Mouse (Mus musculus): ENCODE data around the gene Ppp1r14b. TPM values are rescaled to one million over a fixed set of nuclear protein-coding genes. Genes with fewer than 3 reads are reported as not detected.

Gene Ppp1r14b
- polyA plus RNA-seq, 1 experiment from 2014 or later, result 202 TPM

DNA sequence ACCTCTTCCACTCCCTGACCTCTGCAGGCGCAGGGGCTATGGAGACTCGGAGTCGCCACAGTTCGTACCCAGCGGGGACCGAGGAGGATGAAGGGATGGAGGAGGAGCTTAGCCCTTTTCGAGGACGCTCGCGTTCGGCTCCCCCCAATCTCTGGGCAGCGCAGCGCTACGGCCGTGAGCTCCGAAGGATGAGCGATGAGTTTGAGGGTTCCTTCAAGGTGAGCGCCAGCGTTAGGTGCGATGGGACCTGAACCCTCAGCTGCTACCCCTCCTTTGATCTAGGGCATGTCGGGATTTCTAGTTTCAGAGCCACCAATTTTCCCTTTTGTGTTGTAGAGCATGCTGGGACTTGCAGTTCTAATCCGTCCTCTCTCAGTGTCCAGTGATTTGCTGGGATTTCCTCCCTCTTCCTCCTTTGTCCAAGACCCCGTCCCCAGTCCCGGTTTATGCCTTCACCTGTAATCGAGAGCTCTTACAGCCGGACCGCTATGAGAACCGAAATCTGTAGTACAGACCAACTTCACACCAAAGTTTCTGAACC is 24.1 kb upstream of the Ppp1r14b start:
- no peaks in the 10 kb centered on the region for H3K27me3 ChIP-seq (ENCODE audit: control insufficient read depth, insufficient read depth, low read length)
- peaks cover 15% of the 10 kb centered on the region for H3K4me1 ChIP-seq (ENCODE audit: control insufficient read depth, insufficient read depth, low read length)
- H3K27ac ChIP-seq (ENCODE audit: low read depth, low read length), result peak overlapping the region; percentile 98
- no peaks in the 10 kb centered on the region for H3K9me3 ChIP-seq (ENCODE audit: control insufficient read depth, low read length)
- H3K36me3 ChIP-seq (ENCODE audit: control insufficient read depth, insufficient read depth, low read length), result peaks cover 26% of the 10 kb centered on the region
- WGBS, result 1% methylated on average over 28 of the region's 28 CpGs
- peak overlapping the region; percentile 73 for H3K9ac ChIP-seq (ENCODE audit: low read depth, low read length)
- peak overlapping the region; percentile 93 for H3K4me2 ChIP-seq (replicated peaks; ENCODE audit: low read depth, low read length)
- peak overlapping the region; percentile 65 for H3K4me3 ChIP-seq (ENCODE audit: low read length)
- peak; percentile 48 for ATAC-seq (ENCODE audit: low FRiP score, low TSS enrichment)

DNA sequence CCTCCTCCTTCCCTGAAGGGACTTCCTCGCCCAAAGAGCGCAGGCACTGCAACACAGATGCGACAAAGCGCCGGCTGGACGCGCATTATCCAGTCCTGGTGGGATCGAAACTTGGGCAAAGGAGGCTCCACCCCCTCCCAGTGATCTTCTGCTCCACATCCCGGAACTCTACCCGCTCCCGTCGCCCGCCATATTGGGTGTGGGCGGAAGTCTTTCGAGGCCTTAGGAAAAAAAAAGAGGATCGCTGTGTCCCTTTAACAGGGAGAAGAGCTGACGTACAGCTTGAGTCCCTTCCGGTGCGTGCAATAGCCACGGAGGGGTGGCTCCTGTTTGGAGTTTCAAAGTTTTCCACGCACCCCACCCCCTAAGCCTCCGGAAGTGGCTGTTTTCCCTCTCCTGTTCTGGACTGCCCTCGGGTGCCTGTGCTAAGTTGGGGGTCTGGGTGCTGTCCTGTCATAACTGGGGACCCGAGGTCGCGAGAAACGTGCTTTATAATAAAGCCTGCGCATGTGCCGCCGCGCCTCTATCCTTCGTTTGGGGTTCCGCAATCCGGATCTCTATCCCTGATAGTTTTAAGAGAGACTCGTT is 23.3 kb upstream of the Ppp1r14b start:
- peak overlapping the region; percentile 93 for H3K4me2 ChIP-seq (replicated peaks; ENCODE audit: low read depth, low read length)
- peak overlapping the region; percentile 65 for H3K4me3 ChIP-seq (ENCODE audit: low read length)
- H3K9me3 ChIP-seq (ENCODE audit: control insufficient read depth, low read length), result no peaks in the 10 kb centered on the region
- peak; percentile 80 for ATAC-seq (ENCODE audit: low FRiP score, low TSS enrichment)
- H3K27ac ChIP-seq (ENCODE audit: low read depth, low read length), result peak overlapping the region; percentile 98
- under 1% methylated on average over 35 of the region's 35 CpGs for WGBS
- peaks cover 15% of the 10 kb centered on the region for H3K4me1 ChIP-seq (ENCODE audit: control insufficient read depth, insufficient read depth, low read length)
- no peaks in the 10 kb centered on the region for H3K27me3 ChIP-seq (ENCODE audit: control insufficient read depth, insufficient read depth, low read length)
- peak overlapping the region; percentile 73 for H3K9ac ChIP-seq (ENCODE audit: low read depth, low read length)
- peaks cover 31% of the 10 kb centered on the region for H3K36me3 ChIP-seq (ENCODE audit: control insufficient read depth, insufficient read depth, low read length)

DNA sequence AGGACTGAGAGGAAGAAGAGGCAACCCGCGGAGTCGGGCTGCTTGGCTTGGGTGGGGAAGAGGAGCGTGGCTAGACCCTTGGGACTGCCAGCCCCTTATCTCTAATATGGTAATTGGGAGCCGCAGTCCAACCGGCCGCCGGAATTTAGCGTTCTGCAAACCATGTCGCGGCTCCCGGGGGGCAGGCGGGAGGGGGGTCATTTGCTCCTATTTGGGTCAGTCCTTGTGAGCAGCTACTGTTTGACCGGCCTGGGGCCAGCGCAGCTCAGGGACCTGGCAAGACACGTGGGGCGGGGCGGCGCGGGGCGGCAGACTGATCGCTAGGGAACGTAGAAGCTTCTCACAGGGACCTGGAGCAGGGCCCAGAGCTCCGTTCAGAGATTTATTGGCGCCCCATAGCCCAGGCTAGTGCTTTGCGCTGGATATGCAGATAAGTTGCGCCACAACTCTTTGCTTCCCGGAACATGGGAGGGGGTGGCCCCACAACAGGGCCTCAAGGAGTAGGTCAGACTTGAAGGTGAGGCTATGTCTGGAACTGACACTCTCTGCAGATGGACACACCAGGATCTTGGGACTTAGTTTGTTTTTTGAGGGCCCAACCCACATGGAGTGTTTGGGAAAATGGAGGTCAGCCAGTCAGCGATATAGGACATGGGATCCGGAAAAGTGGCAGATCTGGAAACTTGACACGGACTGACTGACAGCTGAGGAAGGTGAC is 22.6 kb upstream of the Ppp1r14b start:
- WGBS, result 2% methylated on average over 31 of the region's 31 CpGs
- Histone ChIP-seq H3K9ac (ENCODE audit: low read depth, low read length) (peak overlapping the region; percentile 73), H3K4me1 (ENCODE audit: control insufficient read depth, insufficient read depth, low read length) (peaks cover 15% of the 10 kb centered on the region), H3K27me3 (ENCODE audit: control insufficient read depth, insufficient read depth, low read length) (no peaks in the 10 kb centered on the region), H3K4me3 (ENCODE audit: low read length) (peak overlapping the region; percentile 65), H3K9me3 (ENCODE audit: control insufficient read depth, low read length) (no peaks in the 10 kb centered on the region), H3K36me3 (ENCODE audit: control insufficient read depth, insufficient read depth, low read length) (peaks cover 38% of the 10 kb centered on the region), H3K4me2 (replicated peaks; ENCODE audit: low read depth, low read length) (peak overlapping the region; percentile 93), H3K27ac (ENCODE audit: low read depth, low read length) (peak overlapping the region; percentile 98)
- ATAC-seq (ENCODE audit: low FRiP score, low TSS enrichment), result peak; percentile 25

DNA sequence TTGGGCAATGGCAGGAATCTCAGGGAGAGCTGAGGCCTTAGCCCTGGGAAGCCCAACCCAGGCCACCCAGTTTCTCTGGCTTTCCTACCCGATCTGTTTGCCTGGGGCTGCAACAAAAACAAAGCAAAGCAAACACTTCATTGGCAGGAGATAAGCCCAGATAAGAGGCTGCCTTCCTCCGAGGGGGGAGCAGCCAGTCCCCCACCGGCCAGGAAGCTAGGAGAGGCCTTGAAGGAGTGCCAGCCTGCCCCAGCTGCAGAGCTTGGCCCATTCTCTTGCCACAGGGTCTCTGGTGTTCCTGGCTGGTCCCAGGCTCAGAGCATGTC is 22.1 kb upstream of the Ppp1r14b start:
- 13% methylated on average over 3 of the region's 3 CpGs for WGBS
- ATAC-seq (ENCODE audit: low FRiP score, low TSS enrichment), result no peak

DNA sequence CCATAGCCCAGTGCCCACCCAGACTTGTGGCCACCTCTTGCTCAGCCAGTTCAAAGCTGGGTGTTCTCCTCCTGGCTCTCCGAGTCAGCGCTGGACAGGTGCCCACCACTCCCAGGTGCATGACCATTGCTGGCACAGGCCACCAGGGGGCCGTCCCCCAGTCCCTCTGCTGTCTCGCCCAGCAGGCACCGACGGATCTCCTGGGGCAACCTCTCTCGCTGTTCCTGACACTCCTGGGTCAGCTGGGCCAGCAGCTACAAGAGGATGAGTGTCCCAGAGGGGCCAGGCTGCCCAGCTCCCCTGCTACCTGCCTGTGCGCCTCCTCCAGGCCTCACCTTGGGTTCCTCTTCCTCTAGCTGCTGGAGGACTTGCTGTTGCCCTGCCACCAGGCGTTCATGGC is 20.7 kb upstream of the Ppp1r14b start:
- Histone ChIP-seq H3K4me2 (replicated peaks; ENCODE audit: low read depth, low read length) (no peak overlapping the region), H3K36me3 (ENCODE audit: control insufficient read depth, insufficient read depth, low read length) (peaks cover 55% of the 10 kb centered on the region), H3K9me3 (ENCODE audit: control insufficient read depth, low read length) (no peaks in the 10 kb centered on the region), H3K27me3 (ENCODE audit: control insufficient read depth, insufficient read depth, low read length) (no peaks in the 10 kb centered on the region), H3K4me3 (ENCODE audit: low read length) (no peak overlapping the region), H3K27ac (ENCODE audit: low read depth, low read length) (no peak overlapping the region), H3K9ac (ENCODE audit: low read depth, low read length) (no peak overlapping the region), H3K4me1 (ENCODE audit: control insufficient read depth, insufficient read depth, low read length) (peaks cover 15% of the 10 kb centered on the region)
- WGBS, result 54% methylated on average over 9 of the region's 9 CpGs
- no peak for ATAC-seq (ENCODE audit: low FRiP score, low TSS enrichment)

More for the DNA sequence above, 22.1 kb upstream of the Ppp1r14b start:
- Histone ChIP-seq H3K4me2 (replicated peaks; ENCODE audit: low read depth, low read length) (peak overlapping the region; percentile 93), H3K27ac (ENCODE audit: low read depth, low read length) (peak overlapping the region; percentile 98; the same call in 1 of the 2 replicates), H3K9me3 (ENCODE audit: control insufficient read depth, low read length) (no peaks in the 10 kb centered on the region), H3K9ac (ENCODE audit: low read depth, low read length) (no peak overlapping the region; the same call in 1 of the 2 replicates), H3K27me3 (ENCODE audit: control insufficient read depth, insufficient read depth, low read length) (no peaks in the 10 kb centered on the region), H3K4me1 (ENCODE audit: control insufficient read depth, insufficient read depth, low read length) (peaks cover 15% of the 10 kb centered on the region), H3K36me3 (ENCODE audit: control insufficient read depth, insufficient read depth, low read length) (peaks cover 43% of the 10 kb centered on the region), H3K4me3 (ENCODE audit: low read length) (peak overlapping the region; percentile 65; the same call in 1 of the 2 replicates)

DNA sequence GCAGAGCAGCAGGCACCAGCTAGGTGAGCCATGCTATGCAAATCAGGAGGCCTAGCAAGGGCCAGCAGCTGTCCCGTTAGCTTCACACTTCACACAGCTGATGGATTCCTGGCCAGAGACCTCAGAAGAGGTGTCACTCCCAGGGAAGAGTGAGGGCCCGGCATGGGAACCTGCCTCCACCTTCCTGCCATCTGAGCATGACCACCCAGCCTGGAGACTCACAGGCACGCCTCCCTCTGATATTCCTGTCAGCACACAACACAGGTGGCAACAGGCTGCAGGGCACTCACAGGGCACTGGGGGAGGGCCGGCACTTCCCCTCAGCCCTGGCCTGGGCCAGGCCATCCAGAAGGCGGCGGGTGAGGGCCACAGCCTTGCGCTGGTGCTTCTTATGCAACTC is 19.3 kb upstream of the Ppp1r14b start:
- no peak for ATAC-seq (ENCODE audit: low FRiP score, low TSS enrichment)
- no peak overlapping the region for H3K27ac ChIP-seq (ENCODE audit: low read depth, low read length)
- H3K4me1 ChIP-seq (ENCODE audit: control insufficient read depth, insufficient read depth, low read length), result peaks cover 11% of the 10 kb centered on the region
- peaks cover 69% of the 10 kb centered on the region for H3K36me3 ChIP-seq (ENCODE audit: control insufficient read depth, insufficient read depth, low read length)
- no peak overlapping the region for H3K9ac ChIP-seq (ENCODE audit: low read depth, low read length)
- H3K9me3 ChIP-seq (ENCODE audit: control insufficient read depth, low read length), result no peaks in the 10 kb centered on the region
- H3K27me3 ChIP-seq (ENCODE audit: control insufficient read depth, insufficient read depth, low read length), result no peaks in the 10 kb centered on the region
- H3K4me3 ChIP-seq (ENCODE audit: low read length), result no peak overlapping the region
- H3K4me2 ChIP-seq (replicated peaks; ENCODE audit: low read depth, low read length), result no peak overlapping the region
- WGBS, result 81% methylated on average over 7 of the region's 7 CpGs

DNA sequence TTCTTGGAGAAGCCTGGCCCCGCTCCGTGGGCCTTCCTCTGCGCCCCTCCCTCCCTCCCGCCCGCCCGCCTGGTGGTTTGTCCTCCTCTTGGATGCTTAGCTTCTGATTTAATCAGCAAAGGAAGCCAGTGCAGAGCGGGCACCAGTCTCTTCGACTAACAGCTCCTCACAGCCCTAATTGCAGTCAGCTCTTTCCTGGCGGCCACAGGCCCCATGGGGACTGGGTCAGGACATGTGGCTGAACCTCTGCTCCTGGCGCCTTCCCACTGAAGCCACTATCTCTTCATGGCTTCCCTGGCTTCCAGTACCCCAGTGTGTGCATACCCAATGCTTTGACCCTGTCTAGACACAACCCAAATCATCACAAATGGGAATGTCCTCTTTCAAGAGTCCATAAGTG is 18.3 kb upstream of the Ppp1r14b start:
- Histone ChIP-seq H3K4me1 (ENCODE audit: control insufficient read depth, insufficient read depth, low read length) (peaks cover 11% of the 10 kb centered on the region), H3K4me2 (replicated peaks; ENCODE audit: low read depth, low read length) (no peak overlapping the region), H3K27ac (ENCODE audit: low read depth, low read length) (no peak overlapping the region), H3K9me3 (ENCODE audit: control insufficient read depth, low read length) (no peaks in the 10 kb centered on the region), H3K27me3 (ENCODE audit: control insufficient read depth, insufficient read depth, low read length) (no peaks in the 10 kb centered on the region), H3K36me3 (ENCODE audit: control insufficient read depth, insufficient read depth, low read length) (peaks cover 72% of the 10 kb centered on the region), H3K4me3 (ENCODE audit: low read length) (no peak overlapping the region), H3K9ac (ENCODE audit: low read depth, low read length) (no peak overlapping the region)
- WGBS, result 90% methylated on average over 10 of the region's 10 CpGs
- no peak for ATAC-seq (ENCODE audit: low FRiP score, low TSS enrichment)

DNA sequence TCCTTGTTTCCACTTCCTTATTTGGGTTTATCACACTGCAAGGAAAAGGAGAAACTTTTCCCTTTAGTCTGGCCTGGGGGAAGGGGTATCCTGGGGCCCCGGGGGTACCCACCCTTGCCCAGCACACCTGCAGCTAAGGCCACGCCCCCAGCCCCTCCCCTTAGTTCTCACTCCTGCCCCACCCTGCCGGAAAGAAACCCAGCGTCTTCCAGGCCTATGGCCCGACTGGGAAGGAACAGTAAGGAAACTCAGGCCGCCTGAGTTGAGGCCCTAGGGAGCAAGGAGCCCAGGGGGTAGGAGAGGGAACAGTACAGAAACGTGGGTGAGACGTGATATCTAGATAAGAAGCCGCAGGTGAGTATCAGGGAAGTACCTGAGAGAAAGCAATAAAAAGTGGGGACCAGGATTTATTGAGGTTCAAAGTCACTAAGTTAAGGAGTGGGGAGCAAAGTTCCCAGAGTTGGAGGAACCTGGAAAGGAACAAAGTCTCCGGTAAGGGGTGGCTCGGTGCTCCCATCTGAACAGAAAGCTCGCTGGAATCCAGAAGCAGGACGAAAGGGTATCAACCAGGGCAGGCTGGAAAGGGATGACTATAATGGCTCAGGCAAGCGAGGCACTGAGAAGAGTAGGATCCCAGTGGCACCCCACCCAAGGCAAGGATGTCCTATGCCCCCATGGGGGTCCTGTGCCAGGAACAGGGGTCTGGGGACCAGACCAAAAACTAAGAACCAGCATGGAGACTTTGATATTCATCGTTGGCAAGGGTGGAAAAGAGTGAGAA is 6.1 kb upstream of the Ppp1r14b start:
- Histone ChIP-seq H3K4me1 (ENCODE audit: control insufficient read depth, insufficient read depth, low read length) (peaks cover 34% of the 10 kb centered on the region), H3K27ac (ENCODE audit: low read depth, low read length) (peak overlapping the region; percentile 20; the same call in 1 of the 2 replicates), H3K9ac (ENCODE audit: low read depth, low read length) (peak overlapping the region; percentile 71), H3K27me3 (ENCODE audit: control insufficient read depth, insufficient read depth, low read length) (no peaks in the 10 kb centered on the region), H3K9me3 (ENCODE audit: control insufficient read depth, low read length) (no peaks in the 10 kb centered on the region), H3K4me2 (replicated peaks; ENCODE audit: low read depth, low read length) (peak overlapping the region; percentile 80), H3K36me3 (ENCODE audit: control insufficient read depth, insufficient read depth, low read length) (peaks cover 27% of the 10 kb centered on the region), H3K4me3 (ENCODE audit: low read length) (peak overlapping the region; percentile 64)
- 0 out of 2 replicates have a peak, but pooled peaks have one; percentile 5 for ATAC-seq (ENCODE audit: low FRiP score, low TSS enrichment)
- WGBS, result 9% methylated on average over 15 of the region's 15 CpGs

Measured in kidney, embryonic 14.5 days (tissue).